Mouse (Mus musculus) heart, embryonic 14.5 days (tissue): ENCODE measurements around the gene Zic5. TPM values are rescaled to one million over a fixed set of nuclear protein-coding genes. Genes with fewer than 3 reads are reported as not detected.
"Not testable (repeated sequence)": the region's sequence is repeated elsewhere in the genome, so short reads cannot be mapped to it uniquely, and the experiment has no call there.

Experiments used
- ATAC-seq: fragments of 200-750 bp; cut with Nextera tagmentation; 2 replicates; pipeline ENCODE4 v1.8.0; 2017; ENCODE audit warnings: low read depth, moderate TSS enrichment; ENCODE audit not compliant: insufficient number of reproducible peaks, insufficient read depth, low FRiP score
- H3K27ac ChIP-seq, 2 experiments: fragments of 200-500 bp in 1 of 2; fragments of 300-500 bp in 1 of 2; sonication (generic) in 1 of 2; replicated peaks in 1 of 2; 2 replicates each; pipeline ENCODE4 v1.5.1; 2012 to 2014; ENCODE audit warnings: low read depth in 2 of 2, low read length in 2 of 2, control low read depth in 1 of 2, mild to moderate bottlenecking in 1 of 2, mixed read lengths in 1 of 2; ENCODE audit not compliant: control insufficient read depth in 1 of 2, insufficient read depth in 1 of 2
- H3K27me3 ChIP-seq: fragments of 300-500 bp; sonication (generic); 2 replicates; pipeline ENCODE4 v1.6.1; 2014; ENCODE audit warnings: mild to moderate bottlenecking, low read length, control low read depth; ENCODE audit not compliant: control insufficient read depth, insufficient read depth
- H3K36me3 ChIP-seq: fragments of 300-500 bp; sonication (generic); 2 replicates; pipeline ENCODE4 v1.6.1; 2014; ENCODE audit warnings: mild to moderate bottlenecking, control low read depth, low read length, mixed read lengths; ENCODE audit not compliant: control insufficient read depth, insufficient read depth
- H3K4me1 ChIP-seq, 2 experiments: fragments of 200-500 bp in 1 of 2; fragments of 300-500 bp in 1 of 2; sonication (generic) in 1 of 2; 2 replicates each; pipeline ENCODE4 v1.6.1; 2012 to 2014; ENCODE audit warnings: low read length in 2 of 2, control low read depth in 1 of 2, mixed read lengths in 1 of 2; ENCODE audit not compliant: control insufficient read depth in 2 of 2, insufficient read depth in 2 of 2
- H3K4me2 ChIP-seq: fragments of 300-500 bp; sonication (generic); 2 replicates; pipeline ENCODE4 v1.6.1; 2014; ENCODE audit warnings: mild to moderate bottlenecking, low read length
- H3K4me3 ChIP-seq, 2 experiments: fragments of 200-500 bp in 1 of 2; fragments of 300-500 bp in 1 of 2; sonication (generic) in 1 of 2; 2 replicates each; pipeline ENCODE4 v1.5.1; 2012 to 2014; ENCODE audit warnings: low read length in 2 of 2, mild to moderate bottlenecking in 2 of 2, control low read depth in 1 of 2, low read depth in 1 of 2, moderate library complexity in 1 of 2; ENCODE audit not compliant: control insufficient read depth in 1 of 2, insufficient read depth in 1 of 2
- H3K9ac ChIP-seq: fragments of 300-500 bp; sonication (generic); 2 replicates; pipeline ENCODE4 v1.6.1; 2014; ENCODE audit warnings: mild to moderate bottlenecking, low read length
- H3K9me3 ChIP-seq: fragments of 300-500 bp; sonication (generic); 2 replicates; pipeline ENCODE4 v1.6.1; 2016; ENCODE audit warnings: low read length, control low read depth; ENCODE audit not compliant: control insufficient read depth
- WGBS: fragments of 180-500 bp; shearing (Covaris S2); extraction: QIAGEN DNeasy Blood & Tissue Kit; methylation state at CpG from one replicate; pipeline ENCODE4 v1.1.7; 2014; 5-methylcytosine and 5-hydroxymethylcytosine counted together
- polyA plus RNA-seq: library from polyadenylated mRNA; unstranded; fragments of >200 nt; fragmentation: Nextera tagmentation; extraction: Ambion mirVana; gene quantifications from 2 replicates; pipeline ENCODE4 v1.2.1, GENCODE M21; 2014

The Zic5 gene
- polyA plus RNA-seq, 1 experiment from 2014 or later = 0.09 TPM

DNA sequence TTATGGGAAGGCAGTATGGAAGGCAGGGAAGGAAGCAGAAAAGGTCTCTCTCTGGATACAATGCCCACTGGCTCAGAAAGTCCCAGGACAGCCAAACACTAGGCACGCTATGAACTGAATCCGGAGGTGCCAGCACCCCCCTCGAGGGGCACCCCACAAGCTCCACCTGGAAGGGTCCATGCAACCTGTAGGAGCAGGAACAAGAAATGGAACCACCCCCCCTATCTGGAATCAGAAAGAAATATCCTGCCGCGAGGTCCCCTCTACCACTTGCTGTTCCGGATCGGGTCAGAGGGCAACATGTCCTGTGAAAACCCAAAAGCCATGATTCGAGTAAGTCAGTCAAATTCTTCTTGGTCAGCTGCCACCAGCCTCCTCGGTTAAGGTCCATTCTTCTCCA lies 3.5 kb downstream of the Zic5 start:
- H3K4me1 ChIP-seq = peaks cover 4 to 22% of the 10 kb centered on the region in 2 experiments; a peak in 3 of 4 replicates
- no peak overlapping the region for H3K27ac ChIP-seq
- H3K27me3 ChIP-seq = peaks cover 70% of the 10 kb centered on the region
- 44% methylated on average over 9 of the region's 9 CpGs for WGBS
- H3K36me3 ChIP-seq = no peaks in the 10 kb centered on the region
- no peaks in the 10 kb centered on the region for H3K9me3 ChIP-seq
- H3K4me2 ChIP-seq = no peak overlapping the region
- H3K9ac ChIP-seq = no peak overlapping the region
- no peak for ATAC-seq
- H3K4me3 ChIP-seq = no peak overlapping the region

DNA sequence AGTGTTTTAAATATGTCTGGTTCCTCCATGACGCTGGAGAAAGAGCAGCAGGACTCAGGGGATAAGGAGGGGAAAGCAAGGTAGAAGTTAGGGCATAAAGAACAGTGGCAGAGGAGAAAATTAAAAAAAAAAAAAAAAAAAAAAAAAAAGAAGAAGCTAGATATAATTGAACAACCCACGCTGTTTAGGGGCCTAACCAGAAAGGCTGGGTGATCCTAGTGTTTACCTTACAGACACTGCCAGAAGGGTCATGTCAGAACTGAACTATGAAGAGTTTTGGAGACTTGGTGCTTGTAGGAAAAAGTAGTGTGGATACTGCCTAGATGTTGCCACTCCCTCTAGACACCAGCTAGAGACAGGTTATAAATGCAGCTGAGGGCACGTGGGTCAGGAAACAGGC lies 4.0 kb downstream of the Zic5 start:
- ATAC-seq = no peak
- H3K4me1 ChIP-seq = peaks cover 4 to 22% of the 10 kb centered on the region in 2 experiments; a peak in 3 of 4 replicates
- H3K4me3 ChIP-seq = no peak overlapping the region
- H3K9ac ChIP-seq = no peak overlapping the region
- 61% methylated on average over 3 of the region's 3 CpGs for WGBS
- no peaks in the 10 kb centered on the region for H3K9me3 ChIP-seq
- peaks cover 66% of the 10 kb centered on the region for H3K27me3 ChIP-seq
- no peak overlapping the region for H3K27ac ChIP-seq
- no peak overlapping the region for H3K4me2 ChIP-seq
- H3K36me3 ChIP-seq = no peaks in the 10 kb centered on the region

DNA sequence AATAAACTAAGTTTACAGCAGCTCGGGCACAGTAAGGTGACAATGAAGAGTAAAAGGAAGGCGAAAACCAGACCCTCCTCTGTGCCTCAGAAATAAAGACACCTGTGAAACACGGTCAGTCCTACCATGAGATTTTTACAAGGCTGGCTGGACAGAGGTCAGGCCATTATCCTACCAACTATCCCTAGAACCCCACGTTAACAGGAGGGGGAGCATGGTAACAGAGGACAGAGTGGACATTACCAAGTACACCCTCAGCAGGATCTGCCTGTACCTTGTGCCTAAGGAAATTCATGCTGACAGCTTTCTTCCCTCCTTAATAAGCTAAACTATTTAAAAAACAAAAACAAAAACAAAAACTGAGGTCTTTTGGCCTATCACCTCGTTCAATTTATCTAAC lies 5.3 kb downstream of the Zic5 start:
- WGBS = 55% methylated on average over 5 of the region's 5 CpGs
- H3K4me2 ChIP-seq = no peak overlapping the region
- no peak overlapping the region for H3K27ac ChIP-seq
- no peak overlapping the region for H3K9ac ChIP-seq
- no peak for ATAC-seq
- no peak overlapping the region for H3K4me3 ChIP-seq
- peaks cover under 1 to 18% of the 10 kb centered on the region in 2 experiments; a peak in 3 of 4 replicates for H3K4me1 ChIP-seq
- H3K9me3 ChIP-seq = no peaks in the 10 kb centered on the region
- no peaks in the 10 kb centered on the region for H3K36me3 ChIP-seq
- H3K27me3 ChIP-seq = peaks cover 66% of the 10 kb centered on the region

DNA sequence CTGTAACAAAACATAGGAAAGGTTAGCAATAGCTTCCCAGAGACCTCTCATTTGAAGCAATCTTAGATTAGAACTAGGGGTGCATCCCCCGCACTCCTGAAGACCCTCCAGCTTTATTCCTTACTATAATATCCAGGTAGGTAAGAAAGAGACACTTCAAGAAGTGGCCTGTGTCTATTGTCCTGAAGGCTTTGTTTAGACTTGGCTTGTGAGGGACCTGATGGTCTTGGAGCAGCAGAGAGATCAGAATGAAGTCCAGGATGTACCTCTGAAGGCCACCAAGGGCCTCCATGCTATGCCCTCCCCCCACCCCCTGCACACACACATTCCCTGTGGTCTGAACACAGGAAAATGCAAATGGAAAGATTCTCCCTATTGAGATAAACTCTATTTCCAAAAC lies 5.7 kb downstream of the Zic5 start:
- Histone ChIP-seq H3K9me3 (no peaks in the 10 kb centered on the region), H3K36me3 (no peaks in the 10 kb centered on the region), H3K9ac (no peak overlapping the region), H3K4me2 (no peak overlapping the region), H3K4me3 (no peak overlapping the region), H3K4me1 (peaks cover 0 to 14% of the 10 kb centered on the region in 2 experiments; a peak in 3 of 4 replicates), H3K27ac (no peak overlapping the region), H3K27me3 (peaks cover 66% of the 10 kb centered on the region)
- no peak for ATAC-seq
- WGBS = 91% methylated on average over 1 of the region's 1 CpGs

DNA sequence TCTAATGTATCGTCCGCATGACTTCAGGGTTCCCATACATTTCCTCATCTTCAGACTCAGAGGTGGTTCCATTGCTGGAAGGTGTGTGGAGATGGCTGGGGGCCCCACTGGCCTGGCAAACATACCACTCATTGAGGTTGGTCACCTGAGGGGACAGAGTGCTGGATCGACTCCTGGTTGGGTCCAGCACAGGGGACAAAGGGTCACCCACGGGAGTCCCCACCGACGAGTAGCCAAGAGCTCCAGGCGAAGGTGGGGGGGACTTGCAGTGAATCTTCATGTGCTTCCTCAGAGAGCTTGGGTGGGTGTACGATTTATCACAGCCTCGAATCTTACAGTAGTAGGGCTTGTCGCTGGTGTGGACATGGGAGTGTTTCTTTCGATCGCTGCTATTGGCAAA lies 6.1 kb downstream of the Zic5 start:
- H3K4me2 ChIP-seq, H3K9me3 ChIP-seq, H3K36me3 ChIP-seq, H3K27ac ChIP-seq, ATAC-seq, H3K9ac ChIP-seq, H3K4me3 ChIP-seq, H3K4me1 ChIP-seq: not testable (repeated sequence)
- 80% methylated on average over 9 of the region's 12 CpGs for WGBS
- peaks cover 65% of the 10 kb centered on the region for H3K27me3 ChIP-seq

DNA sequence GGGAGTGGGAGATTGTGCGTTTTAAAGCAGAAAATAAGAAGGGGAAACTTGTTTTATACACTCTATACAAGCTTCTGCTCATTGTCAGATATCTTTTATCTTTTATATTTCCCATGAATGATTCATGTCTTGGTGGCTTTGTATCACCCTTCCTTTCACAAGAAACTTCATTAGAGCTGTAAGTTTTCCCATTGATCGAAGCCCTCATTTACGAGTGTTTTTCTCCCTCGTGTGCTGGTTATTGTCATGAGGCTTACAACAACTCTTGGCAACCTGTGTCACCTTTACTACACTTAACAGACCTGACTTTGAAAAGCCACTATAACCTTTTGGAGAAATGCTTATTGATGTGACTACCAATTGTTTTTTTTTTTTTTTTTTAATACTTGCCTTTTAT lies 9.9 kb downstream of the Zic5 start:
- Histone ChIP-seq H3K27ac (no peak overlapping the region), H3K4me1 (peaks cover 4 to 11% of the 10 kb centered on the region in 2 experiments; a peak in 3 of 4 replicates), H3K4me2 (no peak overlapping the region), H3K4me3 (no peak overlapping the region), H3K9me3 (no peaks in the 10 kb centered on the region), H3K27me3 (peaks cover 70% of the 10 kb centered on the region), H3K9ac (no peak overlapping the region), H3K36me3 (no peaks in the 10 kb centered on the region)
- ATAC-seq = no peak
- 82% methylated on average over 4 of the region's 4 CpGs for WGBS

DNA sequence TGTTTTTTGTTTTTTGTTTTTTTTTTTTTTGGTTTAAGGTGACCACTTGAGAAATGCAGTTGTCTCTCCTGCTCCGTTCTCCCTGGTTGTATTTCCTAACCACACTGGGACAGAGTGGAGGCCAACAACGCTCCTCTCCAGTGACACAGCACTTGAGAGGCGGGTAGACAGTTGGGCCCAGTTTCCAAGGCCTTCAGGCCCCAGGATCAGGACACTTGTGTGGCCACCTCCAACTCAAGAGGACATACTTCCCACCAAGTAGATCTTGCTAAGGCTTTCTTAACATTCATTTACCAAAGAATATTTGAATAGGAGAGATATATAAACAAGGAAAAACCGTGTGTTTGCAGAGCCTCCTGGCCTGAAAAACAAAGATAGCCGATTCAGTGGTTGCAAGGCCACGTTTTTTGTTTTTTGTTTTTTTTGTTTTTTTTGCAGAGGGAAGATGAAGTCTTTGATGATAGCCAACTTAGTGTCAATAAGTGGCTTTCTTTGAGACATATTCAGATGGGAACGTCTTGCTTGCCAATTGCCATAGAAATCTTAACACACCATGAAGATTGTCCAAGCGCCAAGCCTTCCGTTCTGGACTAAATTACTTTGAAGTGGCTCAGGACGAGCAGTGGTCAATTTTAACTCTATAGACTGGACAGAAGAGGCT lies 10.4 kb downstream of the Zic5 start:
- H3K27ac ChIP-seq = no peak overlapping the region
- no peak for ATAC-seq
- no peak overlapping the region for H3K9ac ChIP-seq
- no peak overlapping the region for H3K4me3 ChIP-seq
- no peaks in the 10 kb centered on the region for H3K9me3 ChIP-seq
- WGBS = 75% methylated on average over 10 of the region's 10 CpGs
- H3K4me2 ChIP-seq = no peak overlapping the region
- H3K36me3 ChIP-seq = no peaks in the 10 kb centered on the region
- H3K4me1 ChIP-seq = peaks cover 4 to 15% of the 10 kb centered on the region in 2 experiments; a peak in 3 of 4 replicates
- peaks cover 70% of the 10 kb centered on the region for H3K27me3 ChIP-seq
